Mouse (Mus musculus) testis, adult 2 months (tissue): ENCODE data around the gene Col18a1. TPM values are rescaled to one million over a fixed set of nuclear protein-coding genes. Genes with fewer than 3 reads are reported as not detected.

Experiments
- H3K27ac ChIP-seq: fragments of 200-500 bp; 2 replicates; pipeline ENCODE4 v1.5.1; 2012; ENCODE audit warnings: low read depth, low read length; ENCODE audit not compliant: control insufficient read depth, insufficient read depth
- H3K27me3 ChIP-seq: fragments of 200-500 bp; 2 replicates; pipeline ENCODE4 v1.6.1; 2012; ENCODE audit warnings: mild to moderate bottlenecking, low read length, moderate library complexity; ENCODE audit not compliant: control insufficient read depth, insufficient read depth
- H3K36me3 ChIP-seq: fragments of 200-500 bp; 2 replicates; pipeline ENCODE4 v1.6.1; 2012; ENCODE audit warnings: mild to moderate bottlenecking, low read length; ENCODE audit not compliant: control insufficient read depth, insufficient read depth
- H3K4me1 ChIP-seq: fragments of 200-500 bp; 2 replicates; pipeline ENCODE4 v1.6.1; 2012; ENCODE audit warnings: low read length; ENCODE audit not compliant: control insufficient read depth, insufficient read depth
- H3K4me3 ChIP-seq: fragments of 200-500 bp; 2 replicates; pipeline ENCODE4 v1.5.1; 2012; ENCODE audit warnings: low read depth, mild to moderate bottlenecking, low read length, moderate library complexity, mixed read lengths; ENCODE audit not compliant: control insufficient read depth
- CTCF ChIP-seq: fragments of 200-500 bp; IDR thresholded peaks from 2 replicates; pipeline ENCODE4 v1.5.1; 2012; ENCODE audit warnings: low read depth, mild to moderate bottlenecking, inconsistent platforms, low read length, moderate library complexity; ENCODE audit not compliant: control insufficient read depth, insufficient read depth, insufficient replicate concordance
- POLR2A ChIP-seq: fragments of 200-500 bp; IDR thresholded peaks from 2 replicates; pipeline ENCODE4 v1.6.1; 2012; ENCODE audit warnings: low read depth, mild to moderate bottlenecking, inconsistent platforms, low read length, moderate library complexity; ENCODE audit not compliant: control insufficient read depth
- polyA plus RNA-seq: library from polyadenylated mRNA; depleted of rRNA; stranded (reverse); fragments of >200 nt; gene quantifications from 2 replicates; pipeline ENCODE4 v1.2.3, GENCODE M21; 2012

The Col18a1 gene
- polyA plus RNA-seq, 1 experiment, result 10.5 TPM

GRCm38 (mm10) chr10:77032591-77033322 is 133.6 kb downstream of the Col18a1 start:
- peak; percentile 5; the same call in 1 of the 2 replicates for TF ChIP-seq POLR2A
- TF ChIP-seq CTCF, result no peak
- 0 out of 2 replicates have a peak, but pooled peaks cover 5% of the 10 kb centered on the region for H3K4me1 ChIP-seq
- H3K36me3 ChIP-seq, result no peaks in the 10 kb centered on the region
- H3K27me3 ChIP-seq, result no peaks in the 10 kb centered on the region
- H3K27ac ChIP-seq, result no peak overlapping the region
- peak overlapping the region; percentile 69 for H3K4me3 ChIP-seq

- no peak within 1 kb of the TSS for H3K27ac ChIP-seq
- TF ChIP-seq CTCF (no peak), POLR2A (no peak)
Measured at GRCm38 (mm10) chr10:77031768-77032375, 134.5 kb downstream of the Col18a1 start, which contains the start of gene Slc19a1. Gene Slc19a1, plus strand, starts transcription at chr10:77032241.

DNA sequence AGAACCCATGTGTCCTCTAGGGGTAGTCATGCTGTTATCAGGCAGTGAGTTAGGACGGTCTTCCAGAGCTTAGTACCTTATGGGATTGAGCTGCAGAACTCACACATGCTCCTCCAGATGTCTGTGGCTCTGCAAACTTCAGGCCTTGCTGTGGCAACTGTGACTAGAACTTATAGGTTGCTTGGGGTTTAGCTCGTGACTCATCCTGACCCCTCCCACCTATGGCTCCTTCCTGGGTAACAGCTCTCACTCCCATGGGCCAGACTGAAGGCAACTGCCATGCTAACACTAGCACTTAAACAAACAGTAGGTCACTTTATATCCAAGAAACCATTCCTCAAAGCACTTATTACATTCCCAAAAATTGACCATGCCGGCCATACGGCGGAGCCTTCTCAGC is 135.7 kb downstream of the Col18a1 start:
- Histone ChIP-seq H3K27me3 (no peaks in the 10 kb centered on the region), H3K27ac (no peak overlapping the region), H3K4me3 (no peak overlapping the region), H3K36me3 (no peaks in the 10 kb centered on the region), H3K4me1 (0 out of 2 replicates have a peak, but pooled peaks cover 5% of the 10 kb centered on the region)
- TF ChIP-seq POLR2A, result no peak
- no peak for TF ChIP-seq CTCF

More at GRCm38 (mm10) chr10:77031768-77032375, 134.5 kb downstream of the Col18a1 start, which contains the start of gene Slc19a1:
- H3K27me3 ChIP-seq, result no peaks in the 10 kb centered on the region
- H3K4me1 ChIP-seq, result 0 out of 2 replicates have a peak, but pooled peaks cover 5% of the 10 kb centered on the region
- peak within 1 kb of the TSS; percentile 69 for H3K4me3 ChIP-seq
- H3K36me3 ChIP-seq, result no peaks in the 10 kb centered on the region

DNA sequence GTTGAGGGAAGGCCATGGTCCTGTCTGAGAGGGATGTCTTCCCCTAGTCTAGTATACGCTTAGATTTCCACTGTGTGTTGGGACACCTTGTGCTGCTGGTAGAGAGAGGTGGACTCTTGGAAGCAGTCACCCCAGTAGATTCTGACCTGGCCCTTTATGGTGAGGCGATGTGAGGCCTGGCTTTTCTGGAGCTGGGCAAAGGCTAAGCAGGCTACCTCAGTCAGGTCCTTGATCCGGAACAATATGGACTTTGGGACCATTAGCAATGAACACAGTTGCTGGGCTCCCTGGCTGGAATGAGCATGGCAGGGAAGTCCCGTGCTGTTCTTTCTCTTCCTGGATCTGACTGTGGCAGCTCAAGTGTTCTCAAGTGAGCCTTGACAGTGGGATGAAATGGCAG is 136.6 kb downstream of the Col18a1 start:
- 0 out of 2 replicates have a peak, but pooled peaks cover 5% of the 10 kb centered on the region for H3K4me1 ChIP-seq
- TF ChIP-seq POLR2A (no peak), CTCF (no peak)
- no peak overlapping the region for H3K4me3 ChIP-seq

GRCm38 (mm10) chr10:77028782-77029296 is 137.5 kb downstream of the Col18a1 start:
- H3K36me3 ChIP-seq, result no peaks in the 10 kb centered on the region
- no peak overlapping the region for H3K27ac ChIP-seq
- no peaks in the 10 kb centered on the region for H3K27me3 ChIP-seq
- 0 out of 2 replicates have a peak, but pooled peaks cover 3% of the 10 kb centered on the region for H3K4me1 ChIP-seq
- TF ChIP-seq POLR2A, result no peak
- no peak overlapping the region for H3K4me3 ChIP-seq

More for the DNA sequence above, 136.6 kb downstream of the Col18a1 start:
- Histone ChIP-seq H3K27me3 (no peaks in the 10 kb centered on the region), H3K27ac (no peak overlapping the region), H3K36me3 (no peaks in the 10 kb centered on the region)

- TF ChIP-seq CTCF (no peak), POLR2A (no peak)
Measured at GRCm38 (mm10) chr10:77026944-77027343, 139.4 kb downstream of the Col18a1 start.

DNA sequence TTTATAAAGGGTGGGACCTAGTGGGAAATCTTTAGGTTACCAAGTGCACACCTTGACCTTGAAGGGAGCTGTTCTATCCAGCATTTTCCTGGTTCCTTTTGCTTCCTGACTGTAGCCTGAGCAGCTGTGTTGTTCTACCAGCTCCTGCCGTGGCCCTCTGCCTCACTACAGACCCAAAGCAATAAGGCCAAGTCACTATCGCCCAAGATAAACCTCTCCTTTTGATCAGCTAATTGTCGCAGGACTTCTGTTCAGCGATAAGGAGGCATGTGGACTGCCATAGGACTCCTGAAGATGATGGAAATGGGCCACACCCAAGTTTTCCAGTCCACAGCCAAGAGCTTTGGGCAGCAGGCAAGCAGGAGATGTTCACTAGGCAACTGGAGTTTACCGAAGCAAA is 142.1 kb downstream of the Col18a1 start:
- Histone ChIP-seq H3K4me1 (peaks cover 6% of the 10 kb centered on the region), H3K27ac (no peak overlapping the region), H3K4me3 (no peak overlapping the region), H3K36me3 (no peaks in the 10 kb centered on the region), H3K27me3 (no peaks in the 10 kb centered on the region)
- TF ChIP-seq POLR2A (no peak), CTCF (no peak)

More at GRCm38 (mm10) chr10:77026944-77027343, 139.4 kb downstream of the Col18a1 start:
- Histone ChIP-seq H3K27ac (no peak overlapping the region), H3K4me1 (no peaks in the 10 kb centered on the region), H3K36me3 (no peaks in the 10 kb centered on the region), H3K4me3 (no peak overlapping the region), H3K27me3 (no peaks in the 10 kb centered on the region)
